Mouse (Mus musculus): ENCODE measurements at regions not wholly inside any gene's neighbourhood (a gene's known extent, or its start where the extent isn't known, plus 50 kb on each side); places are given as distances from the start of the nearest gene placed in this dataset.

DNA sequence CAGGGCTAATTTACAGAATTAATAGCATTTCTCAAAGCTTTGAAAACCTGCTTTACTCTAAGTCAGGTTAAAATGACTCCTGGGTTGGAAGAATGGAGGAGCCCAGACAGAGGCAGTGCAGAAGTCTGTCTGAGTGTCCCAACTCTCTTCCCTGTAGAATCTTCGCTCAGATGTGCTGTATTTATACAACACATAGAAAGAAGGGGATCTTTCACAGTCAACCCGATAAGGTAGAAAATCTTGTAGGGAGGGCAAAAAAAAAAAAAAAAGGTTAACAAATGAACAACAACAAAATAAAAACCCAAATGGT, 134.8 kb upstream of the Ralgapa2 start:
- DNase-seq (ENCODE audit: low read depth, low spot score), result no peak
- Histone ChIP-seq H3K27me3 (ENCODE audit: control insufficient read depth, insufficient read depth, low read length, poor library complexity, severe bottlenecking) (no peaks in the 10 kb centered on the region), H3K36me3 (ENCODE audit: control insufficient read depth, insufficient read depth, low read length, poor library complexity, severe bottlenecking) (no peaks in the 10 kb centered on the region)

DNA sequence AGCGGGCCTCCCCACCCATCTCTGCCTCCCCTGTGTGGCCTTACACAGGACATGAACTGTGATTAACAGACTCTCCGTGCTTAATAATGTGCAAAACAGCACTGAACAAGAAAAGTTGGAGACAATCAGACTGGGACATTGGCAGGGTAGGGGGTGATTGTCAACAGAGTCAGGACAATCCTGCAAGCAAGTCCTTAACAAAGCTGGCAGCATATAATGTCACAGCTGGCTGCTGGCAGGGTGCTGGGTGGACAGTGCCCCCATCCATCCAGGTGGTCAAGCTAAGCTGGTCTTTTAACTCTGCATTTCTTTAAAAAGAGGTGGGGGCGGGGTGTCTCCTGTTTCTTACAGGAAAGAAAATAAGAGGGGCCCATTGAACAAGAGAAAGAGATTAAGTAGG, 149.2 kb upstream of the Ralgapa2 start:
- Histone ChIP-seq H3K27me3 (ENCODE audit: control insufficient read depth, insufficient read depth, low read length, poor library complexity, severe bottlenecking) (no peaks in the 10 kb centered on the region), H3K36me3 (ENCODE audit: control insufficient read depth, insufficient read depth, low read length, poor library complexity, severe bottlenecking) (no peaks in the 10 kb centered on the region)
- DNase-seq (ENCODE audit: low read depth, low spot score), result no peak

DNA sequence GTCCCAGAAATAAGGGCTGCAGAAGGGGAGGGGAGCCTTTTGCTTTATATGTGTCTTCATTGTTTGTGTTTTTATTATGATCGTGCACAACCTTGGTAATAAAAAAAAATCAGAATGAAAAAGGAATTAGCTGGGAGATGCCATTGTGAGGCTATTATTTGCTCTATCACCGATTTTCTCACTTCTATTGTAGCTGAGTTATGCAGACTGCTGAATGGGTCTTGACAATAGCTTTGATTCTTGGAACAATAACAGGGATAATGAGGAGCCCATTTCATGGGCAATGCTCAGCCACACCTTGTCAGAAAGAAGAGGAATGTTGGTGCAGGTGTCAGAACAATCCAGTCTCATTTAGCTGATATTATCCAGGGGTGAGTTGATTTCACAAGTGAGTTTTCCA, 160.6 kb upstream of the Ralgapa2 start:
- DNase-seq (ENCODE audit: low read depth, low spot score), result no peak
- Histone ChIP-seq H3K27me3 (ENCODE audit: control insufficient read depth, insufficient read depth, low read length, poor library complexity, severe bottlenecking) (no peaks in the 10 kb centered on the region), H3K36me3 (ENCODE audit: control insufficient read depth, insufficient read depth, low read length, poor library complexity, severe bottlenecking) (no peaks in the 10 kb centered on the region)

DNA sequence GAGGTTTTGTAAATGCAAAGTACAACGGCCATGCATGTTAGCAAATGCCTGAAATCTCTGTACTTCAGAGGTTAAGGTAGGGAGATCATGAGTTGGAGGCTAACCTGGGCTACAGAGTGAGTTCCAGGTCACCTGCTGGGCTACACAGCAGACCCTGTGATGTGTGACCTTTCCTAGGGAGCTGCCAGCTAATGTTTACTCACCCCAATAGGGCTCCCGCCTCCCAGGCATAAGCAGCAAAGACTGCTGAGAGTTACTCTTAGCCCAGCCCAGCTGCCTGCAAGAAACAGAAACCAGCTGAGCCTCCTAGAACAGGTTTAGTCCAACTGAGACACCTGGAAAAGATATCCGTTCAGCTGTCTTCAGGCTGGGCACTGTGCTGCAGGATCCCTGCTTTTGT, 169.8 kb upstream of the Ralgapa2 start:
- no peak for DNase-seq (ENCODE audit: low read depth, low spot score)
- Histone ChIP-seq H3K36me3 (ENCODE audit: control insufficient read depth, insufficient read depth, low read length, poor library complexity, severe bottlenecking) (no peaks in the 10 kb centered on the region), H3K27me3 (ENCODE audit: control insufficient read depth, insufficient read depth, low read length, poor library complexity, severe bottlenecking) (no peaks in the 10 kb centered on the region)

DNA sequence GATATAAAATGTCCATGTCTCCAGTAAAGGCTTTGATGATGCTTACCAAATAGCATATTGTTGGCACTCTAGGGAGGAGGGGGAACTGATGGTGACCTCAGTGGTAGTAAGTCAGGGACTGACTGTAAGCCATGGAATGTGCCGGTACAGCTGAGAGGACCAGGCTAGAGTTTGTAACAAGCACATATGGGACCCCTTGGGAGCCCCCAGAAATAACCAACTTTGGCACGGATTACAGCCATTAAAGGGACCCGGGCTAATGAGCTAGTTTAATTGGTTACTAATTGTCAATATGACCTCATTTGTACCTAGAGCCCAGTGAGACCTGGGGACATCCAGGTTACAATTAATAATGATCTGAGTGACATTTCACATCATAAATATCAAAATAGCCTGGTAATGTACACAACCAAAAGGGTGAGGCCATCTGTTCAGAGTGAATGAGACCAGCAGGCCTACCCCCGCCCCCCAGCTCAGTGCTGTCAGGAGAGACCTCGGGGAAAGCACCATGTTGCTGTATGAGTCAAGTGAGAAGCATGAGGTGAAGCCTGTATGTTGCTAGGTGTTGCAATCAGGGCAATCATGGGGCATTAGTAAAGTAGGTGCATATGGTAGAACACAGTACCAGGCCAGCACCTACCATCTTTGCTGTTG, 169.7 kb upstream of the Kiz start:
- Histone ChIP-seq H3K27me3 (ENCODE audit: control insufficient read depth, insufficient read depth, low read length, poor library complexity, severe bottlenecking) (no peaks in the 10 kb centered on the region), H3K36me3 (ENCODE audit: control insufficient read depth, insufficient read depth, low read length, poor library complexity, severe bottlenecking) (no peaks in the 10 kb centered on the region)
- DNase-seq (ENCODE audit: low read depth, low spot score), result no peak

DNA sequence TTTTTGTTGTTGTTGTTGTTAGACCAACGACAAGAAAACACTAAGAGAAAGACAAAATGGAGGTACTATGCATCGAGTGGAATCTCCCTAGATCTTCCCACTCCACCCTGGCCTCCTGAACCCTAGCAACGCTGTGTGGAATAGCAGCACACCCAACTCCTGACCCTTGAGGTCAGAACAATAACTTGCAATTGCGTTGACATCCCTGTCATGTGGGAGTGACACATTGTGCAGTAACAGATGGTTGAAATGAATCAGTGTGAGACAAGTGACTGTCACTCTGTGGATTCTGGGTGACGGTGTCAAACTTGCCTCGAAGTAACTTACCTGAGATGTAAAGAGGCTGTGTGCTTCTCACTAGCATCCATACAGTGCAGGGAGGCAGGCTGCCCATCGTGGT, 167.1 kb upstream of the Kiz start:
- no peak for DNase-seq (ENCODE audit: low read depth, low spot score)
- H3K36me3 ChIP-seq (ENCODE audit: control insufficient read depth, insufficient read depth, low read length, poor library complexity, severe bottlenecking), result no peaks in the 10 kb centered on the region
- H3K27me3 ChIP-seq (ENCODE audit: control insufficient read depth, insufficient read depth, low read length, poor library complexity, severe bottlenecking), result no peaks in the 10 kb centered on the region

DNA sequence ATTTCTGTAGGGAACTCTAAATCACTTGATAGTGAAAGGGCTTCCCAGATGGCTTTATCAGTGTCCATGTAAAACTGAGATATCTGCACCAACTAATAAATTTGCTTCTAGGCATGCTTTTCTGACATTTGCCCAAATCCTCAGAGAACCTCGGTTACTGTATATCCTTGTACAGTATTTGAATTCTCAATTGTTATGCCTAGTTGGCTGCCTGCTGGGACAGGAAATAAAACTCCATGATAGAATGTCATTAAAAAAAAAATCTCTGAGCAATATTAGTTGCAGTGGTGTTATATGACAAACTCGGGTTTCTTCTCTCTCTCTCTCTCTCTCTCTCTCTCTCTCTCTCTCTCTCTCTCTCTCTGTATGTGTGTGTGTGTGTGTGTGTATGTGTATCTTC, 162.2 kb upstream of the Kiz start:
- no peak for DNase-seq (ENCODE audit: low read depth, low spot score)
- Histone ChIP-seq H3K36me3 (ENCODE audit: control insufficient read depth, insufficient read depth, low read length, poor library complexity, severe bottlenecking) (no peaks in the 10 kb centered on the region), H3K27me3 (ENCODE audit: control insufficient read depth, insufficient read depth, low read length, poor library complexity, severe bottlenecking) (no peaks in the 10 kb centered on the region)

DNA sequence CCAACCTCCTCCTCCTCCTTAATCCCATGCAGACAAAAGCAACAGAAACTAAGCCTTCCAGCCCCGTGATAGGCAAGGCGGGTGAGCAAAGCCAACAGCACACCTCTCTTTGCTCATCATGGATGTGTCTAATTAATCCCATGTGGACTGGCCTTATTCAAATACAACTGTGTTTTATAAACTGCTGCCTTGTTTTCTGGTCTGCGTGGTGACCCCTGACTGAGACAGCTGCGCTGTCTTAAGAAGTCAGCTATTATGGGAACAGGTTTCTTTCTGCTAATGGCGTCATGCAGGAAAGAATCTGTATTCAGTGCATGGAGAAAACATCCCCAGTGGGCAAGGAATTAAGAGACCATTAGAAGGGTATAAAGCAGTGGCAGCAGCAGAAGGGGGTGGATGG, 161.6 kb upstream of the Kiz start:
- Histone ChIP-seq H3K27me3 (ENCODE audit: control insufficient read depth, insufficient read depth, low read length, poor library complexity, severe bottlenecking) (no peaks in the 10 kb centered on the region), H3K36me3 (ENCODE audit: control insufficient read depth, insufficient read depth, low read length, poor library complexity, severe bottlenecking) (no peaks in the 10 kb centered on the region)
- DNase-seq (ENCODE audit: low read depth, low spot score), result no peak

DNA sequence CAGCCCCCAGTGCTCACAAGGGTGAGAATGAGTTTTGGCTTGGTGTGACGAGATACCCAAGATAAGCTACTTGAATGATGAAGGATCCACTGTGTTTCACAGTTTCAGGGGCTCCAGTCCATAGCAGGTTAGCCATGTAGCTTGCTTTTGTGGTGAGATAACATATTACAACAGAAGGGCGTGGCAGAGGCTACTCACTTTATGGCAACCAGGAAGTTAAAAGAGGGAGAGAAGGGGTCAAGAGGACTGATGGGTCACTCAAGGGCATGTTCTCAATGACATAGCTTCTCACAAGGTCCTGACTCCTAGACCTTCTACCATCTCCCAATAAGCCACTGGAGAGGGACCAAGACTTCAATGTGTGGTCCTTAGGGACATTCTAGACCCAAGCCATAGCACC, 159.4 kb upstream of the Kiz start:
- no peak for DNase-seq (ENCODE audit: low read depth, low spot score)
- H3K36me3 ChIP-seq (ENCODE audit: control insufficient read depth, insufficient read depth, low read length, poor library complexity, severe bottlenecking), result no peaks in the 10 kb centered on the region
- no peaks in the 10 kb centered on the region for H3K27me3 ChIP-seq (ENCODE audit: control insufficient read depth, insufficient read depth, low read length, poor library complexity, severe bottlenecking)

DNA sequence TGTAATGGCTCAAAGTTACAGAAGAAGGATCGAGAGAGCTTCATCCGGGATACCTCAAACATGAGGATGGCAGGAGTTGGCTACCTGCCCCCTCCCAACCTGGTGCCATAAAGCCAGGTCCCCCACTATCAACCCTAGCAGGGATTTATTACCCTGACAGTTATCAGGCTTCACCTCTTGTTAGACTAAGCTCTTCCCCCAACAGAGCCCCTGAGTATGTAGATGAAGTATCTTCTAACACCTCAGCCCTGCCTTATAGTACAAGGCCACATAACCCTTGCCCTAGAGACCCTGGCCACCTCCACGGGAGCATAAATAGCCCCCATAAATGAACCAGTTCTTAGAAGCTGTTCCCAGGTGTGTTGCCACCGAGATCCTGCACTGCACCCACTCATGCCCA, 158.9 kb upstream of the Kiz start:
- DNase-seq (ENCODE audit: low read depth, low spot score), result no peak
- no peaks in the 10 kb centered on the region for H3K27me3 ChIP-seq (ENCODE audit: control insufficient read depth, insufficient read depth, low read length, poor library complexity, severe bottlenecking)
- H3K36me3 ChIP-seq (ENCODE audit: control insufficient read depth, insufficient read depth, low read length, poor library complexity, severe bottlenecking), result no peaks in the 10 kb centered on the region

DNA sequence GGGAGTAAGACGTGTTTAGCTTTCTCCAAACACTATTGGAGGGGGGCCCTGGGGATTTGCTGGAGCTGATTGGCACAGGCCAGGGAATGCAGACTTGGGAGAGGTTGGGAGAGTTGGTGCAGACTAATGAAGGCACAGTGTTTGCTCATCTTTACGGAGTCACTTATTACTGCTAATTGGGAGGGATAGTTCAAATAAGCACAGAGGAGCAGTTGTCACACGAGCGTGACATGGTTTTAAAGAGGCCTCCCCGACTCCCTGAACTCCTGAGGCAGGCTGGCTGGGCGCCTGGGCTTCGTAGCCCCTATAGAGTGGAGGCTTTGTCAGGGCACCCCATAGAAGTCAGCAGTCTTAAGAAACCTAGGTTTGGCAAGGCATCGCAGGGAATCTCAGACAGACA, 145.0 kb upstream of the Kiz start:
- DNase-seq (ENCODE audit: low read depth, low spot score), result no peak
- Histone ChIP-seq H3K36me3 (ENCODE audit: control insufficient read depth, insufficient read depth, low read length, poor library complexity, severe bottlenecking) (no peaks in the 10 kb centered on the region), H3K27me3 (ENCODE audit: control insufficient read depth, insufficient read depth, low read length, poor library complexity, severe bottlenecking) (no peaks in the 10 kb centered on the region)

DNA sequence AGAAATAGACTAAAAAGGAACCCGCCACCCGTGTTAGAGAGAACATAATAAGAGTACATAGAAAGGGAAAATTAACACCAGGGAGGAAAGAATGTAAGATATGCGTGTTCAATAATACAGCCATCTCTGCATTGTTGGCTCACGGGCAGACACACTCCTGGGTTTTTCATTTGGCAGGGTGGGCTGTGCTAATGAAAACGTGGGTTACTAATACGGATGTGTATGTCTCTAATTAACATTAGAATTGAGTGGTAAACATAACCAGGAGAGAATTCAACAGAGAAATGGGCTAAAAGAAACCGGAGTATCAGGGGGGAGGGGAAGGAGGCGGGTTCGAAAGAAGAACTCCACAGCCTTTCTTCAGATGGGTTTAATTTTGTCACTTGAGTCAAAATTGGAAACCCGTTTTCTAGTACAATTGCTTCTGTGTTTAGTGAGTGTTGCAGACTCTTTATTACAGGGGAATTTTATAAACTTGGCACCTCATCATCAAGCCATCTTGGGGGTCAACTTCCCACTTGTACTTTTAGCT, 134.4 kb upstream of the Kiz start:
- no peak for DNase-seq (ENCODE audit: low read depth, low spot score)
- no peaks in the 10 kb centered on the region for H3K27me3 ChIP-seq (ENCODE audit: control insufficient read depth, insufficient read depth, low read length, poor library complexity, severe bottlenecking)
- H3K36me3 ChIP-seq (ENCODE audit: control insufficient read depth, insufficient read depth, low read length, poor library complexity, severe bottlenecking), result no peaks in the 10 kb centered on the region

DNA sequence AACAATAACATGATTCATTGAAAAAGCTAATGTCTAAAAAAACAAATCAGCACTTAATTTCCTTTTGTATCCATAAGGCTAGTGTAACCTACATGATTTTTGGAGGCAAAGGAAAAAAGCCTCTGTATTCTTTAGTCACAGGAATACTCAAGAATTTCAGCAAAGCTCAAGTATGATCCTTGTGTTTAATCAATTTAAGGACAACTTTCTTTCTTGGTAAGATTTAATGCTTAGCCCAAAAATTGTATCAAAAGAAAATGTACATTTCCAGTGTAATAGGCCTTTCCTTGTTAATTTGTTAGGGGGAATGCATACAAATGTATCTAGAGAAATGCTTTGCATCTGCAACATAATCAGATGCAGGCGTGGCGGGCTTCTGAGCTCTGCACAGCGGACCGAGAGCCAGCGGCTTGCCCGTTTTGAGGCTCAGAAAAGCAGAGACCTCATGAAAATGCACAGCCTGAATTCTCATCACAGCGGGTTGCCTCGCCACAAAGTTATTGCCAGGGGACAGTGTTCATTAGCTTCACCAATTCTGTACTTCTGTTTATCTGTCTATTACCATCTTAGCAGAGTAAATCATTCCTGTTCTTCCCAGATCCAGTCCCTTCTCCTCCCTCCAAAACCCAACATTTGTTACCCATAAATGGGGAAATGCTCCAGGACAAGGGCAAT, 133.2 kb upstream of the Kiz start:
- DNase-seq (ENCODE audit: low read depth, low spot score), result no peak
- Histone ChIP-seq H3K36me3 (ENCODE audit: control insufficient read depth, insufficient read depth, low read length, poor library complexity, severe bottlenecking) (no peaks in the 10 kb centered on the region), H3K27me3 (ENCODE audit: control insufficient read depth, insufficient read depth, low read length, poor library complexity, severe bottlenecking) (no peaks in the 10 kb centered on the region)

DNA sequence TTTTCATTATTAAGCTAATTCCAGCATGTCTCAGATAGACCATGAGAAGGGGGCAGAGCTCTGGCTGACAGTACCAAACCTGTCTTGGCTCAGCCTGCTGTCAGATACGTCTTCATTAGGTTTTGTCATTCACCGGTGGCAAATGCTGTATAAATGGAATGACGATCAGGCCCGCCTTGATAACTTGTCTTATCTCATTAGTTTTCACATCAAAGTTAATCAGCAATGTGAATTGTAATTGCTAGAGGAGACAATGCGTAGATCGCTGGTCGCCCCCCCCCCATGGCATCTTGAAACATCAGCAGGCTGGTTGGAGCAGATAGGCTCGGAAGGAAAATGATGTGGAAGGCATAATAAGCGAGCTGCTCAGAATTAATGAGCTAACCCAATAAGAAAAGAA, 132.5 kb upstream of the Kiz start:
- no peak for DNase-seq (ENCODE audit: low read depth, low spot score)
- Histone ChIP-seq H3K27me3 (ENCODE audit: control insufficient read depth, insufficient read depth, low read length, poor library complexity, severe bottlenecking) (no peaks in the 10 kb centered on the region), H3K36me3 (ENCODE audit: control insufficient read depth, insufficient read depth, low read length, poor library complexity, severe bottlenecking) (no peaks in the 10 kb centered on the region)

DNA sequence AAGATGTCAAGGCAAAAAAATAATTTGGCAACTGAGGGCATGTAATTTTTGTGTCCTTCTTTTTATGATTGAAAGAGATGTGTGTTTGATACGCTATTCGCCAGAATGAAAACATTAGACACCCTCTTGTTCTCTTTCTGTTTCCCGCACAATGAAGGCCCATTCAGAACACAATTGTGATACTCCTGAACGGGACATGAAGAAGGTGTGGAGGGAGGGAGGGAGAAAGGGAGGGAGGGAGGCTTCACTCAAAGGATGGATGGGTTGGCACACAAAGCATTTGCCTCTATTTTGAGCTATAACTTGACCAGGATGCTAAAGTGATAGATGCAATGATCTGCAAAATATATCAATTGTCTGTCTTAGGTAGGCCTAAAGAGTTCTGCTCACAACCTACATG, 132.0 kb upstream of the Kiz start:
- Histone ChIP-seq H3K36me3 (ENCODE audit: control insufficient read depth, insufficient read depth, low read length, poor library complexity, severe bottlenecking) (no peaks in the 10 kb centered on the region), H3K27me3 (ENCODE audit: control insufficient read depth, insufficient read depth, low read length, poor library complexity, severe bottlenecking) (no peaks in the 10 kb centered on the region)
- DNase-seq (ENCODE audit: low read depth, low spot score), result no peak

DNA sequence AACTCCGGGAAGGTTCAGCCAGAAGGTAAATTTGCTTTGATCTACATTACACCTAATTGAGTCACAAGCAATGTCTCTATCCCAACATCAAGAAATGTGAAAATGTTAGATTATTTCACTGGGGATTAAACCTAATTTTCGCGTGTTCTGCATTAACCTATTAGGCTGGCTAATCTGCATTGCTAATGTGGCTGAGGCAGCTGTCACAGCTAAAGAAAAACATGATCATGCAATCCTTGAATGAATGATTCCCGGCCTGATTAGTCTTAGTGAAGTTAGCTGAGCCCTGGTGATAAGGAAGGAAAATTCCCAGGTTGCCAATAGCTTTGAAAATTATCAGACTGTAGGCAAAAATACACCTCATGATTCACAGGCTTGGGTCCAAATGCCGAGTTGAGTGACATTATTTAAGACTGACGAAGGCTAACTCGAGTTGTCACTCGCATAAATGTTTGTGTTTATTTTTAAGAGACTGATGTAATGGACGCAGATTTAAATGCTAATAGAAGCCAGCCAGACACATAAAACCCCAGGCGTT, 131.5 kb upstream of the Kiz start:
- Histone ChIP-seq H3K36me3 (ENCODE audit: control insufficient read depth, insufficient read depth, low read length, poor library complexity, severe bottlenecking) (no peaks in the 10 kb centered on the region), H3K27me3 (ENCODE audit: control insufficient read depth, insufficient read depth, low read length, poor library complexity, severe bottlenecking) (no peaks in the 10 kb centered on the region)
- no peak for DNase-seq (ENCODE audit: low read depth, low spot score)
